Mouse (Mus musculus): ENCODE measurements around the gene Aasdh. TPM values are rescaled to one million over a fixed set of nuclear protein-coding genes. Genes with fewer than 3 reads are reported as not detected.
A peak's percentile ranks its signal among the peaks of the same experiment; 100 is the strongest.

The Aasdh gene
- total RNA-seq, 2 experiments from 2014 or later, result 10.2 to 11.3 TPM

DNA sequence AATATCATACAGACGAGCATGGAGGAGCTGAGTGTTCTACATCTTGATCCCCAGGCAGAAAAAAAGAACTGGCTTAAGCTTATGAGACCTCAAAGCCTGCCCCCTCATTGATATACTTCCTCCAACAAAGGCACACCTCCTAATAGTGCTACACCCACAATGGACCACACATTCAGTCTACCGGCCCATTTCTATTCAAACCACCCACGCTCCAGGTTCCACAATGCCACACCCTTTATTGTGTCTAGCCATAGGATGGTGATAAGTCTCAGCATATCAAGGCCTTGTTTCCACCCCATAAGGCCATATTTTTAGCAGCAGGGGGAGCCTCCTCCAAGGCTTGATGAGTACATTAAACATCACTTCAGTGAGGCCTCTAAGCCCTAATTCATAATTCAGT, 5.5 kb upstream of the Aasdh start:
- no peak for DNase-seq

DNA sequence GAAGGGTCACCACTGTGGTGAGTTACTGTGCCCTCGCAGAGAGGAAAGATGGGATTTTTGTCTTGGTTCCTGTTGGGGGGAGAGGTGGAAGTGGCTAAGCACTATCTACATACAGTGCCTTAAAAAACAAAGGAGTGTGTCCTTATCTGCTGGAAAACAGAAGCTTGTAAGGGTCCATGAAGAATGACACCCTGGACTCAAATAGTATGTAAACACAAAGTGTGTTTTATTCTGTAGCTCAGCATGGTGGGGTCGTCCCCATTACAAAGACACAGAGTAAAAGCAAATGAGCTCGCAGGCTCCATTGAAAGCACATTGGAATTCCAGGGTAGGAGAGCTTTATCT, 813 bp upstream of the Aasdh start:
- DNase-seq, result no peak

DNA sequence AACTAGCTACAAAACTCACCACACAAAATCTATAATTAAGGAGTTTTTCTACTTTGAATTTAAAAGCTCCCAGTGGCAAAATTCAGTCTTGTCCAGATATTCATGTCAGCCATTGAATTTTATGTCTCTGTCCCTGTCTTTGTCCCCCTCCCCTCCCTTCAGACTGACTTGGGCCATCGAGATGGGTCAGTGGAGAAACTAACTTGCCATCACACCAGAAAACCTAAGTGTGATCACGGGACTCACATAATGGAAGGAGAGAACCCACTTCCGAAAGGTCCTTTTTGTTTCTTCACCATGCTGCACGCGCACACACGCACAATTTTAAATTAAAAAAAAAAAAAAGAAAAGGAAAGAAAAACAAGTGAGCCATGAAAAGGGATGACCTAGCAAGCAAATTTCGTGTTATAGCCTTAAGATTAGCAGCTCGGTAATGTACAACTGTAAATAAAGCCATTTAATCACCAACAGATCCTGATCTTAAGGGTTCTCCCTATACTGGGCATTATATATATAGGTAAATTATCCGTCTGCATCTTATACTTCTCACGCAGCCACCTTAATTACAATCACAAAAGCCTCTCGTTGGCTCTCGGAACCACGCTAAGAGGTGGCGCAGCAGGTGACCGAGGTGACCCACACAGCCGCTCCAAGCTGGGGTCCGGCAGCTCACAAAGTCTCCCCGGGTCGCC, 455 bp downstream of the Aasdh start:
- DNase-seq, result no peak

- no peak for DNase-seq
Measured at GRCm38 (mm10) chr5:76902131-76902530, 3.2 kb downstream of the Aasdh start.

DNA sequence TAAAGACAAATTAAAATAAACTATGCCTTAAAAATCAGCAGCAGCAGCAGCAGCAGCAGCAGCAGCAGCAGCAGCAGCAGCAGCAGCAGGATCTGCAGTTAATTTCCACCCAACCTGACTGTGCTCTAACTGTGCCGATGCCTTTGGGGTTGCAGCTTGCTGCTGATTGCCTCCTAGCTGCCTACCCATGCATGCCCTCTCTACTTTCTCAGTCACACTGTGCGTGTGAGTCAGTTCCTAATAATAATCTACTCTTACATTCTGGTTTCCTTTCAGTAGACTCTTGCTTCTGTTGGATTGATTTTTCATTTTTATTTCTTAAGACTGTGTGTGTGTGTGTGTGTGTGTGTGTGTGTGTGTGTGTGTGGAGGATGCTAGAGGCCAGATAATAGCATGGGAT, 12.2 kb downstream of the Aasdh start:
- no peak for DNase-seq

DNA sequence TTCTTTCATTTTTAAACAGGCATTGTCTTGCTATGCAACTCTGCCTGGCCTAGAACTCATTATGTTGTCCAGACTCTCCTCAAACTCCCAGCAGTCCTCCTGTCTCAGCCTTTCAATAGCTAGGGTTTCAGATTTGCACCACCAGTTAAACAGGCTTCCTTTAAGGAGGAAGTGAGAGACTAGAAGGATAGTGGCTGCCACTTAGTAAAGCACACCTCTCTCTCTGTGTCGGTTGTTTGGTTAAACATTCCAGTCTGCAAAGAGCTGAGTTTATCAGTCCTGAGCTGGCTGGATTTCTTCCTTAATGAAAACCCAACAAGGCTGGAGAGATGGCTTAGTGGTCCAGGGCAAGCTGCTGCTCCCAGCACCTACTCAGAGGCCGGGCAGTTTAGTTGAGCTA, 12.7 kb downstream of the Aasdh start:
- no peak for DNase-seq

DNA sequence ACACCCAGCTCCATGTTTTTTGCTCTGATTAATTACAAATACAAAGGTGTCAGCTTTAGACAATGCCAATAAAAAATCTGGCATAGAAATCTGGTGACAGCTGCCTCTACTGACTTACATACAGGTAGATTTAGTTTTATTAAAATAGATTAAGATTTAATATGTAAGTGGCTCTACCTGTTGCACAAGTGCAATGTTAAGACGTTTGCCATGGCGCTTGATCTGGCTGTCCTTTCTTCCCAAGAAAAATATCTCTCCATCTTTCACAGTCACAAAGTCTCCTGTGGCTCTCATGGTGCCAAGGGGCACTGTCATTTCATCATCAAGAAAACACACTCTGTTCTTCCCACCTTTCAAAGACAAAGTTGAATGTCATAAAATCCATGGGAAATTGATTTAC, 18.3 kb downstream of the Aasdh start:
- no peak for DNase-seq

GRCm38 (mm10) chr5:76884107-76884506, 21.2 kb downstream of the Aasdh start:
- DNase-seq, result no peak

DNA sequence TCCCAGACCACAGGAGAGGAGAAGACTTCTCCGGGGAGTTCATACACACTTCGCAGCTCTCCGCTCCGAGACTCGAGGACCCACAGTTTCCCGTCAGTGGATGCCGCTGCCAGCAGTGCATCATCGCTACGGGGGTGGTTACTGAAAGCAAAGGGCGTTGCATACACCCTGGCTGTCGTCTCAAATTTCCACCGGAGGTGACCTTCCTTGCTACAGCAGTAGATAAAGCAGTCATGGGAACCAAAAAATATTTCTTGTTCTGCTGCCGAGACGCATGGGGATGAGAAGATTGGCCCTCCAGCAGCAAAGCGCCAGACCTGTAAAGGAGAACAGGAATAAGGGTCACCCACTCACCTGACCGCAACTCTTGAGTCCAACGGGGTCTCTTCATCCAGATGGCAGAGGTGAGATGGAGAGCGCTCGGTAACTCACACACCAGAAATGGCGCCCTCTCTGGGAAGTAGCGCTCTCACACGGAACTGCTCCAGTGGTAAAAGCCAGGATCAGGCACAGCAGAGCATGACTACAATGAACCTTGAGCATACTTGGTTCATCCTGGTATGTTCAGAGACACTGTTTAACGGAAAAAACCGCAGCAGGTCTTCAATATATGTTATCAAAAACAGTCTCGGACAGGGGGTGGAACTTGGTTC, 29.1 kb downstream of the Aasdh start:
- peak; percentile 67 for DNase-seq

GRCm38 (mm10) chr5:76869553-76869952, 35.8 kb downstream of the Aasdh start:
- no peak for DNase-seq

DNA sequence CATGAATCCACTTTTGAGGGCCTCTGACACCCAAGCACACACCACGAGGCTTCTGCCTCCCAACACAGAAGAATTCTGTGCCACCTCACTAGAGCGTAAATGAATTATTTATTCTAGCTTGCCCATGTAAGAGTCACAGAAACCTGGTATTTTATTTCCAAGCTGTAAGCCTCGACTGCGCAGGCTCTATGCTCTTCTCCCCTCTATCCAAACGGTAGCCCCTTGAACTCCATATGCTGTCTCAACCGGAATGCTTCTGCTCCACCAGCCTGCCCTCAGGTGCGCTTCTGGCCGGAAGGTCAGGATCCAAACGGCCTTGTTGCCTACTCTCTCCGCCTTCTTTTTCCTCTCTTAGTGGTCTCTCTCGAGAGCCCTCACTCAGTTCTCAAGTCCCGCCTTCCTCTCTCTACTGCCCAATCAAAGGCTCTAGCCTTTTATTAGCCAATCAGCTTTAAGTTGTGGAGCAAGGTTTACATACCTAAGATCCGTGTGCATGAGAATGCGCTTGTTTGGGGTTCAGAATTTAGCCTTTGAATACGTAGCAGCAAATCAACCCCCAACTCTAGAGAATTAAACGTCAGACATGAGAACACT, 36.5 kb downstream of the Aasdh start:
- DNase-seq, result peak; percentile 64

GRCm38 (mm10) chr5:76866819-76867218, 38.5 kb downstream of the Aasdh start:
- DNase-seq, result no peak

- DNase-seq, result no peak
Measured at GRCm38 (mm10) chr5:76858444-76858843, 46.9 kb downstream of the Aasdh start.

GRCm38 (mm10) chr5:76857103-76858015, 48.0 kb downstream of the Aasdh start:
- DNase-seq, result peak; percentile 27

DNA sequence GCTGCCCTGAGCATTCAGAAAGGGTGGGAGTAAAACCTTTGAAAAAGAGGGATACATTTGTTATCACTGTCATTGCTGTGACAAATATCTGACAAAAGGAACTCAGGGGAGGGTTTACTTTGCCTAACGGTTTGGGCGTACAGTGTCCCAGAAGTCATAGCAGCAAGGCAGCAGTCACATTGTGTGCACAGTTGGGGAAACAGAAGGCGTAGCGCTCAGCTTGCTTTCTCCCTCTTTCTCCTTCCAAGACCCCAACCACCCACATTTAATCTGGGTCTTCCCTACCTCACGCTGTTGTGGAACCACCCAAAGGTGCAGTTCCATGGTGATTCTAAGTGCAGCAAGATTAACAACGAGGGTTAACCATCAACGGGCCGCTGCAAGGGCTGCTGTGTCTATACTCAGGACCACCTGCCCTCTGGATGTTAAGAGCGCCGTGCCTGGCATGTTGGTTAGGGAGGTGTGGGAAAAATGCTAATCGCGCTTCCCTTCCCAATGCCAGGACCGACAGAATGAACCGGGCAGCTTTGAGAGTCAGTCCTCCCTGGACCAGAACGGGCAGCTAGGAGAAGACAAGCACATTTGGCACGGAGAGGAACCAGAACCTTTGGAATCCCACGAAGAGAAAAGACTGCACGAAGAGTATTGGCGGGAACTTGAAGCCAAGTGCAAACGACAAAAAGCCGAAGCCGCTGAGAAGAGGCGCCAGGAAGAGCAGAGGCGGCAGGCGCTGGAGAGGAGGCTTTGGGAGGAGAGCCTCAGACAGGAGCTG, 49.3 kb downstream of the Aasdh start:
- DNase-seq, result no peak

- DNase-seq, result peak; percentile 85
Measured at GRCm38 (mm10) chr5:76853549-76853948, 51.8 kb downstream of the Aasdh start.

GRCm38 (mm10) chr5:76851316-76851715, 54.0 kb downstream of the Aasdh start:
- no peak for DNase-seq

- DNase-seq, result no peak
Measured at GRCm38 (mm10) chr5:76847106-76847505, 58.2 kb downstream of the Aasdh start.

- no peak for DNase-seq
Measured at GRCm38 (mm10) chr5:76844618-76845186, 60.6 kb downstream of the Aasdh start.

DNA sequence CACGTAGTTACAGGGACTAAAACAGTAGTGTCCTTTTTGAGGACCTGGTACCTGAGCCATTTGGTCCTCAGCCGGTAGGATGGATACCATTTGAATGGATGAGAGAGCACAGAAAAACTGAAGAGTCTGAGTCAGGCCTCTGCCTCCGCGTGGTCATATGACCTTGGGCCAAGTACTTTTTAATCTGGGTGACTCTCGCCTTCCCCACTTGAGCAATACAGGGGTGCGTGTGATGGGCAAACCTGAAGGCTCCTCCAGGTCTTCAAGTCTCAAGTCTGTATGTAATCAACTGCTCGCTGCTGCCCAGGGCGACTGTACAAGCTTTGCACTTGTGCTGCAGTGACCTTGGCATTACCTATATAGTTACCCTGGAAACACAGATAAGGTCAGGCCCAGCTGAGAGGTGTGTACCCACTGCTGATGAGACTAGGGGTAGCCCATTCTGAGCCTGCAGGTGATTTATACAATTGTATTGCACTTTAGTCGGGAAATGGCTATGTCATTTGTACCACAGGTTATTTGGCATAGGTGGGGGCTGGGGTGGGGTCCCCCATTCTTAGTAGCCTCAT, 61.4 kb downstream of the Aasdh start:
- DNase-seq, result no peak

GRCm38 (mm10) chr5:76843448-76843847, 61.9 kb downstream of the Aasdh start:
- peak; percentile 84 for DNase-seq
